Mouse (Mus musculus) ES-E14 (cell line): Measurements from ENCODE around the gene Grrp1. TPM values are rescaled to one million over a fixed set of nuclear protein-coding genes. Genes with fewer than 3 reads are reported as not detected.

Source experiments
- DNase-seq: peaks from one replicate; pipeline ENCODE4 v3.0.0-alpha.2; 2013; ENCODE audit warnings: low read depth, low spot score
- H3K27ac ChIP-seq: 2 replicates; pipeline ENCODE4 v1.5.1; 2012; ENCODE audit warnings: low read depth, mild to moderate bottlenecking, low read length, moderate library complexity, mixed read lengths; ENCODE audit not compliant: poor library complexity, insufficient read depth, severe bottlenecking
- H3K36me3 ChIP-seq: 2 replicates; pipeline ENCODE4 v1.6.1; 2012; ENCODE audit warnings: mild to moderate bottlenecking, low read length, moderate library complexity, mixed read lengths; ENCODE audit not compliant: control insufficient read depth, poor library complexity, insufficient read depth, severe bottlenecking
- H3K4me1 ChIP-seq, 2 experiments: fragments of 150-350 bp in 1 of 2; sonication (generic) in 1 of 2; 2 replicates each; pipeline ENCODE4 v1.6.1; 2012; ENCODE audit warnings: low read length in 2 of 2, mild to moderate bottlenecking in 1 of 2, mixed read lengths in 1 of 2; ENCODE audit not compliant: control insufficient read depth in 2 of 2, insufficient read depth in 2 of 2, poor library complexity in 1 of 2
- H3K4me3 ChIP-seq, 2 experiments: fragments of 150-350 bp in 1 of 2; sonication (generic) in 1 of 2; 2 replicates each; pipeline ENCODE4 v1.5.1; 2012; ENCODE audit warnings: low read length in 2 of 2, low read depth in 1 of 2, mild to moderate bottlenecking in 1 of 2, mixed read lengths in 1 of 2; ENCODE audit not compliant: insufficient read depth in 1 of 2, poor library complexity in 1 of 2, severe bottlenecking in 1 of 2
- H3K9ac ChIP-seq: 2 replicates; pipeline ENCODE4 v1.6.1; 2012; ENCODE audit warnings: low read depth, mild to moderate bottlenecking, low read length, mixed read lengths; ENCODE audit not compliant: poor library complexity, insufficient read depth, severe bottlenecking
- H3K9me3 ChIP-seq: fragments of 150-350 bp; sonication (generic); 2 replicates; pipeline ENCODE4 v1.6.1; 2012; ENCODE audit warnings: low read depth, mild to moderate bottlenecking, low read length; ENCODE audit not compliant: control insufficient read depth, insufficient read depth
- CHD2 ChIP-seq: IDR thresholded peaks from 2 replicates; pipeline ENCODE4 v1.6.1; 2014; ENCODE audit warnings: mild to moderate bottlenecking, low read depth, low read length, inconsistent platforms
- HCFC1 ChIP-seq: IDR thresholded peaks from 2 replicates; pipeline ENCODE4 v1.6.1; 2012; ENCODE audit warnings: low read length, inconsistent platforms, borderline replicate concordance; ENCODE audit not compliant: insufficient read depth
- MAFK ChIP-seq: IDR thresholded peaks from 2 replicates; pipeline ENCODE4 v1.6.1; 2014; ENCODE audit warnings: mild to moderate bottlenecking, low read depth, low read length, inconsistent platforms; ENCODE audit not compliant: insufficient read depth
- ZC3H11A ChIP-seq: IDR thresholded peaks from 2 replicates; pipeline ENCODE4 v1.6.1; 2012; ENCODE audit warnings: low read depth, mild to moderate bottlenecking, inconsistent platforms, low read length, borderline replicate concordance
- ZNF384 ChIP-seq: IDR thresholded peaks from 2 replicates; pipeline ENCODE4 v1.6.1; 2012; ENCODE audit warnings: low read depth, low read length, inconsistent platforms
- in situ Hi-C, 2 experiments: fragments of 600-800 bp; cut with MboI; formaldehyde crosslinking; loops; one replicate each; pipeline ENCODE4 v1.15.1; 2025; ENCODE audit warnings: low sequenced_read_pairs in 2 of 2, inconsistent platforms in 1 of 2; ENCODE audit not compliant: unreplicated experiment in 2 of 2
- total RNA-seq: library from RNA; depleted of rRNA; stranded (reverse); fragments of 300-350 nt; gene quantifications from 2 replicates; pipeline ENCODE4 v1.2.3, GENCODE M21; 2012

The Grrp1 gene
- total RNA-seq, 1 experiment, result 1.6 TPM

DNA sequence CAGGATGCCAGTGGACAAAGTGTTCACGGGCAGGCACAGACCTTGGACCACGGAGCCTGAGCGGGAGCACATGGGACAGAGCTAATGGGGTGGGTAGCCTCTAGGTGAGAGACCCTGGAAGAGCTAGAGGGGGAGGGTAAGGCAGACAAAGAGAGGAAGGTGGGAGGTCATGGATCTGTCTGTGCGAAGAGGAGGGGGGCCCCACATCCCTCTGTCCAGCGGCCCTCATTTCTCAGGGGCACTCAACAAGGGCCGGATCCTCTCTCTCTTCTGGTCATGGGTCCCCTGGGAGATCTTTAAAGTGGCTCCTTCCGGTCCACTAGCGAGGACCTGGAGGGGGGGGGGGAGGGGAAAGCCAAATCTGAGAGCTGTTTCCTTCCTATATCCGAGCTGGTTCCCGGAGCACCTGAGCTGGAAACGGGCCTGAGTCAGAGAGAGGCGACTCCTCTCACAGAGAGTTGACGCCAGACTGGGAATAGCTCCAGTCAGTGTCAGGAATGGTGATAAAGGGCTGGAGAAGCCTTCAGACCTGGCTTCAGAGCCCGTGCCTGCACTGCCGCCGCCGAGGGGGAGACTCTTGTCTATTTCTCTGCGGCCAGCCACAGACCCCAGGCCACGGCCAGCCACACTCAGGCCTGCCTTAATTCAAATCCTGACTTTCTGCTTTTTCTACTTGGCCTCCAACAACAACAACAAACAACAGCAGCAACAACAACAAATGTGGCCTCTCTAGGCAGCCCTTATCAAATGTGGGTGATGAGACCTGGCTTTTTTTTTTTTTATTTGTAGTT is 2.7 kb upstream of the Grrp1 start:
- Histone ChIP-seq H3K4me1 (peaks cover 12 to 38% of the 10 kb centered on the region in 2 experiments), H3K9ac (peak overlapping the region; percentile 26), H3K9me3 (no peaks in the 10 kb centered on the region), H3K4me3 (peak overlapping the region; percentile 1 to 3; a peak in 1 of 4 replicates), H3K36me3 (no peaks in the 10 kb centered on the region), H3K27ac (peak overlapping the region; percentile 14)
- in situ Hi-C loops, result no loop called here
- TF ChIP-seq MAFK (no peak), HCFC1 (no peak), ZNF384 (no peak), CHD2 (no peak), ZC3H11A (no peak)
- no peak for DNase-seq

DNA sequence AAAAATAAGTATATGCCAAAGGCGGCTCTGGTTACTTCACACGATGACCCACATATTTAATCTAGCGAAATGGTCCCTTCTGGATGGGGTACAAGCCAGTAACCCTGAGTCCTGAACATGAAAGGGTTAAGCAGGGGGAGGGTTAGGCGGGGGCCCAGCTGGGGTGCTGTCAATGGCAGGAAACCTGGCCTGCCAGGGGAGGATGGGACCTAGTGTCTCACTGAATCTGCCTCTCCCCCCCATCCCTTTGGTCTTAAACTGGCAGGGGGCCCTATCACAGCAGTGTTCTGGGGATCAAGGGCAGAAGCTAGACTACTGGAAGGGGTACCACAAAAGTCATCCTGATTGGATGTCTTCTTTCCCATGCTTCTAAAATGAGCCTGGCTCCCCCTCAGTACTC is 1.9 kb upstream of the Grrp1 start:
- no peak for TF ChIP-seq ZNF384
- Histone ChIP-seq H3K36me3 (no peaks in the 10 kb centered on the region), H3K27ac (no peak overlapping the region; the same call in 1 of the 2 replicates), H3K4me3 (no peak overlapping the region), H3K9me3 (no peaks in the 10 kb centered on the region), H3K9ac (peak overlapping the region; percentile 26; the same call in 1 of the 2 replicates), H3K4me1 (peaks cover 12 to 41% of the 10 kb centered on the region in 2 experiments)
- DNase-seq, result no peak
- in situ Hi-C loops, result no loop called here

DNA sequence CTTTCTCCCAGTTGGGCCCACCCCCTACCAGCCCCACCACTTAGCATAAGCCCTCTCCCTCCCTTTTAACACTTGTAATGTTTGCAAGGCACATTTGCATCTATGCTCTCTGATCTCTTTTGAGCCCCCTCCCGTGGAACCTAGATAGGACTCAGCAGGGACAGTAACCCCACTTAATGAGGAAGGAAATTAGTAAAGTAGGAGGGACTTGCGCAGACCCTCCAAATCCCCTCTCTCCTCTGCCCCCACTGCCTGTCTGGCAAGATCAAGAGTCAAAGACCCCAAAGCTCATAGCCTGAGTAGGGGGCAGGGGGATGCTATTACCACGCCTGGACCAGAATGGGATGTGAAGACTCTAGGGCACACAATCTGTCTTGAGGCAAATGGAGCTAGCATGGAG is 929 bp upstream of the Grrp1 start:
- Histone ChIP-seq H3K36me3 (no peaks in the 10 kb centered on the region), H3K27ac (no peak overlapping the region), H3K9ac (no peak overlapping the region), H3K4me1 (peaks cover 12 to 42% of the 10 kb centered on the region in 2 experiments), H3K9me3 (no peaks in the 10 kb centered on the region), H3K4me3 (no peak overlapping the region)
- in situ Hi-C loops, result no loop called here
- no peak for DNase-seq
- no peak for TF ChIP-seq ZNF384
- no peak for TF ChIP-seq HCFC1
- TF ChIP-seq CHD2, result no peak
- no peak for TF ChIP-seq MAFK
- TF ChIP-seq ZC3H11A, result no peak

DNA sequence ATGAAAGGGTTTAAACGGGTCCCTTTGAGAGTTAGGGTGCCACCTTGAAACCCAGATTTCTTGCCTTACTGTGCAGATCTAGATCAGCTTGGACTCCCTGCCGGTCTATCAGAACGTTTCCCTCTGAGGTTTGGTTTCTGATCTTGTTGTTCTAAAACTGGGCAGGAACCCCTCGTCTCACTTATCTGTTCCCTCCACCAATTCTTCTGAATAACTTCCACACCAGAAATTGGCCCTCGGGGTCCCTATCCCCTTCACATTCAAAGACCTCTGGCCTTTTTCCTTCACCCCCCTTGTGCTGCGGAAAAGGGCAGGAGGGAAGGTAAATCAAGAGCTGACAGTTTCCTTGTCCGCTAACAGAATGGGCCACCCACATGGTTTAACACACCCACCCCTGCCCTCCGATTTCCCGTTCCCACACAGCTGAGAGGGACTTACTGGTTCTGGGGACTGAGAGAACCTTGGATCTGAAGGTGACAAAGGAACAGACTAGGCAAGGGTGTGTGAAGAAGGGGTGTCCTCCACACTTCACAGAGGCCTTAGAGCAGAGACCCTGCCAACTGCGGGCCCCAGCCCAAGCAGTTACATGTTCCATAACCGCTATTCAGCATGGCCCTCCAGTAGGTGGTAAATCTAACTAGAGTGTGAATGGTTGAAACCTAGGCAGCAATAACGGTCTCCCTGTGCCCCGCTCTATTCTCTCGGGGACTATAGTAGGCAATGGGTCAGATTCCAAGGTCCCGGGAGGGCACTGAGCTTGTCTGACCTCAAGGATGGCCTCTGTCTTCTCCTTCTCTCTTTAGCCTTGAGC is 790 bp downstream of the Grrp1 start:
- in situ Hi-C loops, result no loop called here
- TF ChIP-seq CHD2 (no peak), HCFC1 (no peak), ZC3H11A (no peak), MAFK (no peak), ZNF384 (no peak)
- peaks cover 12 to 44% of the 10 kb centered on the region in 2 experiments for H3K4me1 ChIP-seq
- H3K4me3 ChIP-seq, result peak overlapping the region in 1 of 2 experiments; percentile 57; a peak in 3 of 4 replicates
- H3K27ac ChIP-seq, result no peak overlapping the region
- H3K9ac ChIP-seq, result no peak overlapping the region; the same call in 1 of the 2 replicates
- DNase-seq, result no peak
- no peaks in the 10 kb centered on the region for H3K9me3 ChIP-seq
- no peaks in the 10 kb centered on the region for H3K36me3 ChIP-seq
